Mouse (Mus musculus): ENCODE data around the gene Prkcg.
"Not testable (repeated sequence)": the region's sequence is repeated elsewhere in the genome, so short reads cannot be mapped to it uniquely, and the experiment has no call there.

Prkcg gene

GRCm38 (mm10) chr7:3288976-3289970 lies at the start of gene Prkcg, which contains the start of gene Myadm:
TSS of gene Prkcg (plus strand) at chr7:3289179.
TSS of gene Myadm (plus strand) at chr7:3289080.
- H3K36me3 ChIP-seq (ENCODE audit: control insufficient read depth, insufficient read depth, low read length, poor library complexity, severe bottlenecking): no peaks in the 10 kb centered on the region
- DNase-seq (ENCODE audit: low read depth, low spot score): peak; percentile 79
- no peaks in the 10 kb centered on the region for H3K27me3 ChIP-seq (ENCODE audit: control insufficient read depth, insufficient read depth, low read length, poor library complexity, severe bottlenecking)

- H3K36me3 ChIP-seq (ENCODE audit: control insufficient read depth, insufficient read depth, low read length, poor library complexity, severe bottlenecking): no peaks in the 10 kb centered on the region
- no peaks in the 10 kb centered on the region for H3K27me3 ChIP-seq (ENCODE audit: control insufficient read depth, insufficient read depth, low read length, poor library complexity, severe bottlenecking)
- DNase-seq (ENCODE audit: low read depth, low spot score): no peak
Observed at GRCm38 (mm10) chr7:3239193-3239592, 49.8 kb upstream of the Prkcg start.

- H3K27me3 ChIP-seq (ENCODE audit: control insufficient read depth, insufficient read depth, low read length, poor library complexity, severe bottlenecking): no peaks in the 10 kb centered on the region
- H3K36me3 ChIP-seq (ENCODE audit: control insufficient read depth, insufficient read depth, low read length, poor library complexity, severe bottlenecking): no peaks in the 10 kb centered on the region
- no peak for DNase-seq (ENCODE audit: low read depth, low spot score)
Observed at GRCm38 (mm10) chr7:3260701-3261100, 28.3 kb upstream of the Prkcg start.

GRCm38 (mm10) chr7:3261446-3261845 lies 27.5 kb upstream of the Prkcg start:
- Histone ChIP-seq H3K36me3 (ENCODE audit: control insufficient read depth, insufficient read depth, low read length, poor library complexity, severe bottlenecking) (no peaks in the 10 kb centered on the region), H3K27me3 (ENCODE audit: control insufficient read depth, insufficient read depth, low read length, poor library complexity, severe bottlenecking) (no peaks in the 10 kb centered on the region)
- no peak for DNase-seq (ENCODE audit: low read depth, low spot score)

- no peaks in the 10 kb centered on the region for H3K36me3 ChIP-seq (ENCODE audit: control insufficient read depth, insufficient read depth, low read length, poor library complexity, severe bottlenecking)
- peak; percentile 48 for DNase-seq (ENCODE audit: low read depth, low spot score)
Observed at GRCm38 (mm10) chr7:3262789-3263188, 26.2 kb upstream of the Prkcg start.

GRCm38 (mm10) chr7:3264390-3265022 lies 24.5 kb upstream of the Prkcg start:
- Histone ChIP-seq H3K36me3 (ENCODE audit: control insufficient read depth, insufficient read depth, low read length, poor library complexity, severe bottlenecking) (no peaks in the 10 kb centered on the region), H3K27me3 (ENCODE audit: control insufficient read depth, insufficient read depth, low read length, poor library complexity, severe bottlenecking) (no peaks in the 10 kb centered on the region)
- no peak for DNase-seq (ENCODE audit: low read depth, low spot score)

More at GRCm38 (mm10) chr7:3262789-3263188, 26.2 kb upstream of the Prkcg start:
- H3K27me3 ChIP-seq (ENCODE audit: control insufficient read depth, insufficient read depth, low read length, poor library complexity, severe bottlenecking): no peaks in the 10 kb centered on the region

- DNase-seq (ENCODE audit: low read depth, low spot score): no peak
- Histone ChIP-seq H3K27me3 (ENCODE audit: control insufficient read depth, insufficient read depth, low read length, poor library complexity, severe bottlenecking) (no peaks in the 10 kb centered on the region), H3K36me3 (ENCODE audit: control insufficient read depth, insufficient read depth, low read length, poor library complexity, severe bottlenecking) (no peaks in the 10 kb centered on the region)
Observed at GRCm38 (mm10) chr7:3265311-3265710, 23.7 kb upstream of the Prkcg start.

GRCm38 (mm10) chr7:3267261-3267660 lies 21.7 kb upstream of the Prkcg start:
- H3K27me3 ChIP-seq (ENCODE audit: control insufficient read depth, insufficient read depth, low read length, poor library complexity, severe bottlenecking): no peaks in the 10 kb centered on the region
- DNase-seq (ENCODE audit: low read depth, low spot score): no peak

GRCm38 (mm10) chr7:3267888-3268287 lies 21.1 kb upstream of the Prkcg start:
- Histone ChIP-seq H3K36me3 (ENCODE audit: control insufficient read depth, insufficient read depth, low read length, poor library complexity, severe bottlenecking) (no peaks in the 10 kb centered on the region), H3K27me3 (ENCODE audit: control insufficient read depth, insufficient read depth, low read length, poor library complexity, severe bottlenecking) (no peaks in the 10 kb centered on the region)
- DNase-seq (ENCODE audit: low read depth, low spot score): no peak

More at GRCm38 (mm10) chr7:3267261-3267660, 21.7 kb upstream of the Prkcg start:
- H3K36me3 ChIP-seq (ENCODE audit: control insufficient read depth, insufficient read depth, low read length, poor library complexity, severe bottlenecking): no peaks in the 10 kb centered on the region

- Histone ChIP-seq H3K27me3 (ENCODE audit: control insufficient read depth, insufficient read depth, low read length, poor library complexity, severe bottlenecking) (no peaks in the 10 kb centered on the region), H3K36me3 (ENCODE audit: control insufficient read depth, insufficient read depth, low read length, poor library complexity, severe bottlenecking) (no peaks in the 10 kb centered on the region)
- no peak for DNase-seq (ENCODE audit: low read depth, low spot score)
Observed at GRCm38 (mm10) chr7:3268291-3268690, 20.7 kb upstream of the Prkcg start.

- no peaks in the 10 kb centered on the region for H3K36me3 ChIP-seq (ENCODE audit: control insufficient read depth, insufficient read depth, low read length, poor library complexity, severe bottlenecking)
- peak; percentile 33 for DNase-seq (ENCODE audit: low read depth, low spot score)
- no peaks in the 10 kb centered on the region for H3K27me3 ChIP-seq (ENCODE audit: control insufficient read depth, insufficient read depth, low read length, poor library complexity, severe bottlenecking)
Observed at GRCm38 (mm10) chr7:3272206-3272605, 16.8 kb upstream of the Prkcg start.

GRCm38 (mm10) chr7:3275455-3276170 lies 13.4 kb upstream of the Prkcg start:
- no peaks in the 10 kb centered on the region for H3K36me3 ChIP-seq (ENCODE audit: control insufficient read depth, insufficient read depth, low read length, poor library complexity, severe bottlenecking)
- H3K27me3 ChIP-seq (ENCODE audit: control insufficient read depth, insufficient read depth, low read length, poor library complexity, severe bottlenecking): no peaks in the 10 kb centered on the region
- peak; percentile 56 for DNase-seq (ENCODE audit: low read depth, low spot score)

- H3K27me3 ChIP-seq (ENCODE audit: control insufficient read depth, insufficient read depth, low read length, poor library complexity, severe bottlenecking); DNase-seq (ENCODE audit: low read depth, low spot score); H3K36me3 ChIP-seq (ENCODE audit: control insufficient read depth, insufficient read depth, low read length, poor library complexity, severe bottlenecking): not testable (repeated sequence)
Observed at GRCm38 (mm10) chr7:3276781-3277180, 12.2 kb upstream of the Prkcg start.

GRCm38 (mm10) chr7:3280080-3280653 lies 8.8 kb upstream of the Prkcg start:
- Histone ChIP-seq H3K27me3 (ENCODE audit: control insufficient read depth, insufficient read depth, low read length, poor library complexity, severe bottlenecking) (no peaks in the 10 kb centered on the region), H3K36me3 (ENCODE audit: control insufficient read depth, insufficient read depth, low read length, poor library complexity, severe bottlenecking) (no peaks in the 10 kb centered on the region)
- no peak for DNase-seq (ENCODE audit: low read depth, low spot score)
